Mouse (Mus musculus): ENCODE measurements around the gene Prl4a1. TPM values are rescaled to one million over a fixed set of nuclear protein-coding genes. Genes with fewer than 3 reads are reported as not detected.
"Not testable (repeated sequence)": the region's sequence is repeated elsewhere in the genome, so short reads cannot be mapped to it uniquely, and the experiment has no call there.

Prl4a1 gene
- total RNA-seq (2022) = not detected

DNA sequence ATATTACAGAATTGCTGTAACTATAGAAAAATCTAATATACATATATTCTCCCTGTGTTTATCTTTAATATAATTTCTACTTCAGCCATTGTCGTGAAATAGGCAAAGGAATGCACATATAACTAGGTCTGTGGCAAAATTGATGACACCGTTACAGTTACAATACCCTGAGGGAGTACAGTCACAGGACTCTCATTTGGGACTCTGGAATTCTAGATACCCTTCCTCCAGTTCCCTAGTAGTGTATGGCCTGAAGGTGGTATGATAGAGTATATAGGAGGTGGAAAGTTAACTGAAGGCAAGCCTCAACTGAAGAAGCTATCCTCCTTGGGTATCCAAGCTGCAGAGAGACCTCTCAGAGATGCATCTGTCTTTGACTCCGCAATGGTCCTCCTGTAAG lies at the start of gene Prl4a1:
Gene Prl4a1, plus strand, starts transcription at position 301 of the 400 bp plus-strand sequence.
- no peak for DNase-seq (ENCODE audit: low spot score in 2 of 2)

- no peak for DNase-seq (ENCODE audit: low spot score in 2 of 2)
Observed at GRCm38 (mm10) chr13:27972931-27973330, 43.1 kb upstream of the Prl4a1 start.

DNA sequence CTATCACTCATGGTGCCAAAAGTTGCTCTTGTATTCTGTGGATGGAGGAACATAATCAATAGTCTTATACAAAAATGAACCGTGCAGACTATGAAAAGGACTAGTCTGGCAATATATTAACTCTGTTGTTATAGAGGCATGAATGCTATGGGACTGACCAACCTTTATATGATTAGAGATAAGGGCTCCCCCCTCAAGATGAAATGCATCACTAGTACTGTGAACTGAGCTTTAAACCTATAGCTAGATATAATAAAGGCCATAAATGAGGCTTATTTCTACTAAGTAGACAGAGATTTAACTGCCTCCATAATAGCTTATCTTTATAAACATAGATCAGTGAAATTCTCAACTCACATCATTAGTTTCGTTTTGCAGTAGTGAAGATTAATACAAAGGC lies 41.7 kb upstream of the Prl4a1 start:
- not testable (repeated sequence) for DNase-seq (ENCODE audit: low spot score in 2 of 2)

- no peak for DNase-seq (ENCODE audit: low spot score in 2 of 2)
Observed at GRCm38 (mm10) chr13:27977646-27978045, 38.4 kb upstream of the Prl4a1 start.

DNA sequence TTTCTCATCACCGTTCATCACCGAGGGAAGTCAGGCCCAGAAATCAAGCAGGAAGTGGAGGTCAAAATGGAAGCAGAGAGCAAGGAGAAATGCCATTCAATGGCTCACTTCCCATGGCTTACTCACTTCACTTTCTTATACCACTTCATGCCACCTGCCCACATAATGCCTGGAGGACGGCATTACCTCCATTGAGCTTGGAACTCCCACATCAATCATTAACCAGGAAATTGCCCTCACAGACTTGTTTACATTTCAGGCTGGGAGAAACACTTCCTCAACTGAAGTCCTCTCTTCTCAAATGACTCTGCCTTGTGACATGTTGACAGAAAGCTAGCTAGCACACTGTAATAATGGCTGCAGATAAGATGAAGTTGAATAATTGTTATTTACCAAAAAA lies 19.5 kb upstream of the Prl4a1 start:
- not testable (repeated sequence) for DNase-seq (ENCODE audit: low spot score in 2 of 2)

GRCm38 (mm10) chr13:28029330-28029729 lies 13.3 kb downstream of the Prl4a1 start:
- no peak for DNase-seq (ENCODE audit: low spot score in 2 of 2)

DNA sequence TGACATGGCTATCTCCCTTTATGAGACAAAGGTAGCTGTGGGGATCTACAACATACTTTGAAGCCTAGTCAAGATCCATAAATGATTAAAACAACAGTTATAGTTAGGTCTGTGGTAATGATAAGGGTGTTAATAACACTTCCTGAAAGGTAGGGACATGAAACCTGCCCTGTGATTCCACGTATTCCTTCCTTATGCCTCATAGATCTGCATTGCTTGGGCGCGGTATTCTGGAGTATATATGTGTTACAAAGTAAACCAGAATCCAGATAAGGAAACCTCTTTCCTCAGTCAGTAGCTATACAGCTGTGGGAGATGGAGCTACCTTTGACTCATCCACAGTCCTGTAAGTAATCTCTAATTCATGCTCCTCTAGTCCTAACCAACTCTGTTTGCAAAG lies 53.3 kb downstream of the Prl4a1 start:
- DNase-seq (ENCODE audit: low spot score in 2 of 2) = no peak

Other genes starting within 250 kb of the Prl4a1 start
- gene Prl7c1, start 235.4 kb upstream of the Prl4a1 start, total RNA-seq (2022) = not detected
- not detected for gene Prl2a1, start 214.6 kb upstream of the Prl4a1 start, total RNA-seq (2022)
- not detected for gene Prl2c1, start 166.9 kb upstream of the Prl4a1 start, total RNA-seq (2022)
- gene Prl5a1, start 126.3 kb downstream of the Prl4a1 start, total RNA-seq (2022) = not detected
- gene Gm11361, start 241.3 kb downstream of the Prl4a1 start, total RNA-seq (2022) = 100 to 1,000 TPM in 1 of 4 experiments, 10 to 100 TPM in 3; 45.7 to 100 (median 70.7) TPM

Measured in layer of hippocampus, adult 8-10 months (tissue).